Mouse (Mus musculus) lung, postnatal 14 days (tissue): ENCODE results near the gene Tmem176a.

ENCODE experiments used
- DNase-seq: peaks from one replicate; pipeline ENCODE4 v3.0.0; 2021

The Tmem176a gene

GRCm38 (mm10) chr6:48894938-48895818, 54.5 kb downstream of the Tmem176a start:
- no peak for DNase-seq

GRCm38 (mm10) chr6:48895941-48896340, 55.2 kb downstream of the Tmem176a start:
- no peak for DNase-seq
